Mouse (Mus musculus) bone marrow macrophage, adult 2 months (primary cell): ENCODE data around the gene Hip1r. TPM values are rescaled to one million over a fixed set of nuclear protein-coding genes. Genes with fewer than 3 reads are reported as not detected.

Experiments
- H3K27ac ChIP-seq: 2 replicates; pipeline ENCODE4 v1.5.1; 2012; ENCODE audit warnings: low read depth, low read length; ENCODE audit not compliant: insufficient read depth
- H3K4me1 ChIP-seq: 2 replicates; pipeline ENCODE4 v1.6.1; 2012; ENCODE audit warnings: low read length; ENCODE audit not compliant: control insufficient read depth, insufficient read depth
- H3K4me3 ChIP-seq: 2 replicates; pipeline ENCODE4 v1.5.1; 2012; ENCODE audit warnings: mild to moderate bottlenecking, low read length, moderate library complexity; ENCODE audit not compliant: insufficient read depth
- CTCF ChIP-seq: IDR thresholded peaks from 2 replicates; pipeline ENCODE4 v1.5.1; 2012; ENCODE audit warnings: low read depth, mild to moderate bottlenecking, low read length, moderate library complexity
- POLR2A ChIP-seq: IDR thresholded peaks from 2 replicates; pipeline ENCODE4 v1.6.1; 2012; ENCODE audit warnings: mild to moderate bottlenecking, low read depth, low read length, borderline replicate concordance
- polyA plus RNA-seq: library from polyadenylated mRNA; stranded (reverse); fragments of >200 nt; gene quantifications from 2 replicates; pipeline ENCODE4 v1.2.4, GENCODE M21; 2012; ENCODE audit not compliant: missing spikeins, insufficient read depth, insufficient read length

The Hip1r gene
- polyA plus RNA-seq, 1 experiment, result 0.51 TPM

GRCm38 (mm10) chr5:123993263-123994036, 20.0 kb downstream of the Hip1r start:
- Histone ChIP-seq H3K4me1 (no peaks in the 10 kb centered on the region), H3K27ac (no peak overlapping the region), H3K4me3 (no peak overlapping the region)
- TF ChIP-seq CTCF (no peak), POLR2A (no peak)

GRCm38 (mm10) chr5:123994468-123994867, 21.0 kb downstream of the Hip1r start:
- Histone ChIP-seq H3K27ac (no peak overlapping the region), H3K4me3 (no peak overlapping the region), H3K4me1 (no peaks in the 10 kb centered on the region)
- no peak for TF ChIP-seq CTCF
- no peak for TF ChIP-seq POLR2A

GRCm38 (mm10) chr5:123995388-123995787, 22.0 kb downstream of the Hip1r start:
- Histone ChIP-seq H3K27ac (no peak overlapping the region), H3K4me1 (no peaks in the 10 kb centered on the region), H3K4me3 (no peak overlapping the region)
- no peak for TF ChIP-seq CTCF
- TF ChIP-seq POLR2A, result no peak

GRCm38 (mm10) chr5:123996194-123996593, 22.8 kb downstream of the Hip1r start:
- Histone ChIP-seq H3K4me1 (no peaks in the 10 kb centered on the region), H3K27ac (no peak overlapping the region), H3K4me3 (no peak overlapping the region)
- TF ChIP-seq CTCF (no peak), POLR2A (no peak)

- Histone ChIP-seq H3K4me3 (no peak overlapping the region), H3K27ac (no peak overlapping the region), H3K4me1 (no peaks in the 10 kb centered on the region)
- TF ChIP-seq CTCF (no peak), POLR2A (no peak)
These were observed 23.3 kb downstream of the Hip1r start for GRCm38 (mm10) chr5:123996695-123997094.

GRCm38 (mm10) chr5:123997211-123997751, 23.9 kb downstream of the Hip1r start:
- Histone ChIP-seq H3K4me1 (no peaks in the 10 kb centered on the region), H3K4me3 (no peak overlapping the region), H3K27ac (no peak overlapping the region)
- TF ChIP-seq CTCF (no peak), POLR2A (no peak)

- no peak overlapping the region for H3K4me3 ChIP-seq
- no peaks in the 10 kb centered on the region for H3K4me1 ChIP-seq
- H3K27ac ChIP-seq, result no peak overlapping the region
- TF ChIP-seq CTCF, result no peak
- no peak for TF ChIP-seq POLR2A
These were observed 24.4 kb downstream of the Hip1r start for GRCm38 (mm10) chr5:123997811-123998210.

GRCm38 (mm10) chr5:123998370-123998769, 24.9 kb downstream of the Hip1r start:
- H3K27ac ChIP-seq, result no peak overlapping the region
- no peak overlapping the region for H3K4me3 ChIP-seq
- no peaks in the 10 kb centered on the region for H3K4me1 ChIP-seq
- TF ChIP-seq CTCF (no peak), POLR2A (no peak)

- H3K27ac ChIP-seq, result no peak overlapping the region
- TF ChIP-seq POLR2A, result no peak
- TF ChIP-seq CTCF, result peak; percentile 92
- no peaks in the 10 kb centered on the region for H3K4me1 ChIP-seq
- no peak overlapping the region for H3K4me3 ChIP-seq
These were observed 27.4 kb downstream of the Hip1r start for GRCm38 (mm10) chr5:124000824-124001223.

- Histone ChIP-seq H3K27ac (no peak overlapping the region), H3K4me1 (no peaks in the 10 kb centered on the region), H3K4me3 (no peak overlapping the region)
- TF ChIP-seq CTCF (no peak), POLR2A (no peak)
These were observed 27.8 kb downstream of the Hip1r start for GRCm38 (mm10) chr5:124001274-124001673.
